Mouse (Mus musculus) hematopoietic multipotent progenitor cell, adult 10-12 weeks (in vitro differentiated cells): ENCODE results near the gene Kdm4b. TPM values are rescaled to one million over a fixed set of nuclear protein-coding genes. Genes with fewer than 3 reads are reported as not detected.

Source experiments
- polyA plus RNA-seq: library from polyadenylated mRNA; stranded (reverse); fragments of >175 nt; gene quantifications from 2 replicates; pipeline ENCODE4 v1.2.3, GENCODE M21; 2012; ENCODE audit warnings: low replicate concordance

The Kdm4b gene
- 44.0 and 67.2 TPM in 2 replicates for polyA plus RNA-seq

GRCm38 (mm10) chr17:56325450-56326152, at the start of gene Kdm4b:
TSS of gene Kdm4b (plus strand) at chr17:56326062.

GRCm38 (mm10) chr17:56276643-56277566, 49.0 kb upstream of the Kdm4b start, which contains the start of gene Ticam1:
TSS of gene Ticam1 (minus strand) at chr17:56276786.

GRCm38 (mm10) chr17:56292531-56293222, 33.2 kb upstream of the Kdm4b start, which contains the start of gene Plin3:
TSS of gene Plin3 (minus strand) at chr17:56292873.

GRCm38 (mm10) chr17:56300186-56300585, 25.7 kb upstream of the Kdm4b start, which contains the start of gene Arrdc5:
TSS of gene Arrdc5 (minus strand) at chr17:56300286.

GRCm38 (mm10) chr17:56303160-56303846, 22.6 kb upstream of the Kdm4b start, which contains the start of gene Uhrf1:
TSS of gene Uhrf1 (plus strand) at chr17:56303321.

Other genes with a start within 250 kb of the Kdm4b start
- gene Hdgfl2, start 246.4 kb upstream of the Kdm4b start, polyA plus RNA-seq: 101 and 241 TPM in 2 replicates
- not detected in 2 replicates for gene Plin4, start 216.3 kb upstream of the Kdm4b start, polyA plus RNA-seq
- 0.72 TPM in 1 of 2 replicates, not detected in the other for gene Plin5, start 208.5 kb upstream of the Kdm4b start, polyA plus RNA-seq
- 23.7 and 144 TPM in 2 replicates for gene Lrg1, start 204.1 kb upstream of the Kdm4b start, polyA plus RNA-seq
- 4.6 and 13.7 TPM in 2 replicates for gene Sema6b, start 185.7 kb upstream of the Kdm4b start, polyA plus RNA-seq
- 3.4 and 4.4 TPM in 2 replicates for gene Tnfaip8l1, start 163.6 kb upstream of the Kdm4b start, polyA plus RNA-seq
- 15.4 and 25.6 TPM in 2 replicates for gene Mydgf, start 142.1 kb upstream of the Kdm4b start, polyA plus RNA-seq
- gene Dpp9, start 107.2 kb upstream of the Kdm4b start, polyA plus RNA-seq: 60.0 and 65.5 TPM in 2 replicates
- 24.9 and 29.9 TPM in 2 replicates for gene Fem1a, start 69.3 kb upstream of the Kdm4b start, polyA plus RNA-seq
- gene Ticam1, start 49.3 kb upstream of the Kdm4b start, polyA plus RNA-seq: 21.1 and 36.0 TPM in 2 replicates
- gene Plin3, start 33.2 kb upstream of the Kdm4b start, polyA plus RNA-seq: 13.8 and 19.1 TPM in 2 replicates
- not detected in 2 replicates for gene Arrdc5, start 25.8 kb upstream of the Kdm4b start, polyA plus RNA-seq
- gene Uhrf1, start 22.7 kb upstream of the Kdm4b start, polyA plus RNA-seq: 11.8 and 22.9 TPM in 2 replicates
- 34.2 and 182 TPM in 2 replicates for gene Ptprs, start 150.4 kb downstream of the Kdm4b start, polyA plus RNA-seq
- not detected in 2 replicates for gene Znrf4, start 186.4 kb downstream of the Kdm4b start, polyA plus RNA-seq
- 1.8 and 1.9 TPM in 2 replicates for gene Gm20219, start 228.3 kb downstream of the Kdm4b start, polyA plus RNA-seq